Mouse (Mus musculus): ENCODE results near the gene Ccdc57.

GRCm38 (mm10) chr11:120805375-120806298, 127.0 kb downstream of the Ccdc57 start:
- TF ChIP-seq CTCF (IDR thresholded peaks at IDR 0.05; ENCODE audit: low read depth, low read length) (no peak), GATA1 (IDR thresholded peaks at IDR 0.05; ENCODE audit: borderline replicate concordance, low read length) (no peak), GATA2 (IDR thresholded peaks at IDR 0.05; ENCODE audit: borderline replicate concordance, low read depth, low read length) (no peak), TAL1 (conservative IDR thresholded peaks at IDR 0.05; ENCODE audit: low read depth, low read length) (no peak)
